6 mouse cellular contexts compared by ENCODE assay signal in the genomic region with DNA sequence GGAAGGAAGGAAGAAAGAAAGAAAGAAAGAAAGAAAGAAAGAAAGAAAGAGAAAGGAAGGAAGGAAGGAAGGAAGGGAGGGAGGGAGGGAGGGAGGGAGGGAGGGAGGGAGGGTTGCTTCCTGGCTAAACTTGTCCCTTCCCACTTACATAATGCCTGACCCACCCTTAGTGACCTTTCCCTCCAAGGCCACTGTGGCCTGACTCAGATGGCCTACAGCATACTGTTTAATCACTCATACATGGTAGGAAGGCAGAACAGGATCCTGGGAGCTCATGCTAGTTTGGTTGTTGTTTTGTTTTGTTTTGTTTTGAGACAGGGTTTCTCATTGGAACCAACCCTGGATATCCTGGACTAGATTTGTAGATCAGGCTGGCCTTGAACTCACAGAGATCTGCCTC. TPM values are rescaled to one million over a fixed set of nuclear protein-coding genes. Genes with fewer than 3 reads are reported as not detected.
DNase-seq lines count a peak whose midpoint lies in the region.

No protein-coding gene starts in this region.

- peak; percentile 29 for DNase-seq in 416B (ENCODE audit: low read depth)
- peak; percentile 84 to 92 for DNase-seq in adrenal gland, adult (ENCODE audit: inconsistent age in 2 of 2, low spot score in 1 of 2)
- DNase-seq in adrenal gland, adult 8-10 months: peak; percentile 84
- DNase-seq in adrenal gland, postnatal 14 days: peak; percentile 75
- DNase-seq in adrenal gland, postnatal 36 days: peak; percentile 75 to 82
- DNase-seq in kidney, adult 9 months: peak; percentile 69

RNA-seq across cellular contexts. Expression of gene Mcrip2, which starts 3.0 kb away (rescaled TPM):
- 100 to 1,000 TPM; 264 to 492 (median 338) TPM for total RNA-seq in adrenal gland, adult 8-10 months (2022)
- total RNA-seq in adrenal gland, postnatal 14 days (2021): 336 and 337 TPM in 2 replicates
- 100 to 1,000 TPM; 340 to 398 TPM for total RNA-seq in adrenal gland, postnatal 36 days (2021)

RNA-seq across cellular contexts. Expression of gene Mettl26, which starts 3.3 kb away (rescaled TPM):
- total RNA-seq in adrenal gland, adult 8-10 months (2022): 100 to 1,000 TPM; 113 to 215 (median 150) TPM
- 72.1 and 88.0 TPM in 2 replicates for total RNA-seq in adrenal gland, postnatal 14 days (2021)
- 100 to 1,000 TPM; 106 to 124 TPM for total RNA-seq in adrenal gland, postnatal 36 days (2021)

RNA-seq across cellular contexts. Expression of gene Wfikkn1, which starts 9.1 kb away (rescaled TPM):
- total RNA-seq in adrenal gland, adult 8-10 months (2022): 1 to 10 TPM; 1.6 to 2.9 (median 2.0) TPM
- 1.2 and 1.5 TPM in 2 replicates for total RNA-seq in adrenal gland, postnatal 14 days (2021)
- total RNA-seq in adrenal gland, postnatal 36 days (2021): 1 to 10 TPM in 1 of 2 experiments, under 1 TPM in 1; 0.99 to 1.2 TPM

RNA-seq across cellular contexts. Expression of gene Wdr90, which starts 10.3 kb away (rescaled TPM):
- total RNA-seq in adrenal gland, adult 8-10 months (2022): 10 to 100 TPM; 14.7 to 41.8 (median 22.9) TPM
- total RNA-seq in adrenal gland, postnatal 14 days (2021): 23.1 and 23.2 TPM in 2 replicates
- total RNA-seq in adrenal gland, postnatal 36 days (2021): 10 to 100 TPM; 12.9 to 15.6 TPM

RNA-seq across cellular contexts. Expression of gene Rhot2, which starts 26.9 kb away (rescaled TPM):
- total RNA-seq in adrenal gland, adult 8-10 months (2022): 100 to 1,000 TPM in 3 of 4 experiments, 10 to 100 TPM in 1; 89.3 to 155 (median 139) TPM
- total RNA-seq in adrenal gland, postnatal 14 days (2021): 95.9 and 108 TPM in 2 replicates
- total RNA-seq in adrenal gland, postnatal 36 days (2021): 100 to 1,000 TPM in 1 of 2 experiments, 10 to 100 TPM in 1; 97.2 to 104 TPM

Comparison
In these comparisons a context has a peak if more than half of its experiments do, and no peak if none do; other contexts are left out.
1. Peak in every context shown above with its lines: DNase-seq.
2. DNase-seq: peak in every context shown above with its lines; median percentile 88 in adrenal gland, adult; 84 in adrenal gland, adult 8-10 months; 78 in adrenal gland, postnatal 36 days; 75 in adrenal gland, postnatal 14 days; 69 in kidney, adult 9 months; 29 in 416B.